Mouse (Mus musculus): Measurements from ENCODE around the gene Nr5a1.

The Nr5a1 gene

GRCm38 (mm10) chr2:38700177-38700576 lies 14.2 kb downstream of the Nr5a1 start:
- DNase-seq, result no peak

GRCm38 (mm10) chr2:38698623-38699022 lies 15.7 kb downstream of the Nr5a1 start:
- DNase-seq, result no peak

GRCm38 (mm10) chr2:38697128-38698120 lies 16.9 kb downstream of the Nr5a1 start:
- DNase-seq, result peak; percentile 49

GRCm38 (mm10) chr2:38695770-38696169 lies 18.6 kb downstream of the Nr5a1 start:
- DNase-seq, result peak; percentile 40

GRCm38 (mm10) chr2:38691542-38691941 lies 22.8 kb downstream of the Nr5a1 start:
- peak; percentile 62 for DNase-seq

- no peak for DNase-seq
These were observed 24.5 kb downstream of the Nr5a1 start for GRCm38 (mm10) chr2:38689881-38690280.

GRCm38 (mm10) chr2:38688791-38689520 lies 25.4 kb downstream of the Nr5a1 start:
- DNase-seq, result peak; percentile 90

- DNase-seq, result no peak
These were observed 28.6 kb downstream of the Nr5a1 start for GRCm38 (mm10) chr2:38685746-38686145.

- no peak for DNase-seq
These were observed 31.3 kb downstream of the Nr5a1 start for GRCm38 (mm10) chr2:38683083-38683482.

- DNase-seq, result no peak
These were observed 32.1 kb downstream of the Nr5a1 start for GRCm38 (mm10) chr2:38682209-38682608.

- no peak for DNase-seq
These were observed 35.4 kb downstream of the Nr5a1 start for GRCm38 (mm10) chr2:38678947-38679346.

GRCm38 (mm10) chr2:38675366-38675969 lies 38.9 kb downstream of the Nr5a1 start:
- DNase-seq, result peak; percentile 44

- DNase-seq, result no peak
These were observed 41.8 kb downstream of the Nr5a1 start for GRCm38 (mm10) chr2:38672496-38672895.

- peak; percentile 55 for DNase-seq
These were observed 45.4 kb downstream of the Nr5a1 start for GRCm38 (mm10) chr2:38668802-38669580.

- peak; percentile 45 for DNase-seq
These were observed 52.9 kb downstream of the Nr5a1 start for GRCm38 (mm10) chr2:38661398-38661797.

GRCm38 (mm10) chr2:38658338-38658836 lies 56.0 kb downstream of the Nr5a1 start:
- DNase-seq, result peak; percentile 86

GRCm38 (mm10) chr2:38653694-38654093 lies 60.6 kb downstream of the Nr5a1 start:
- DNase-seq, result peak; percentile 24

GRCm38 (mm10) chr2:38653293-38653619 lies 61.1 kb downstream of the Nr5a1 start:
- no peak for DNase-seq

GRCm38 (mm10) chr2:38652565-38653292 lies 61.6 kb downstream of the Nr5a1 start:
- no peak for DNase-seq

GRCm38 (mm10) chr2:38652098-38652497 lies 62.2 kb downstream of the Nr5a1 start:
- DNase-seq, result no peak

GRCm38 (mm10) chr2:38650340-38650739 lies 64.0 kb downstream of the Nr5a1 start:
- no peak for DNase-seq

- no peak for DNase-seq
These were observed 66.7 kb downstream of the Nr5a1 start for GRCm38 (mm10) chr2:38647661-38648060.

All from retina, postnatal 1 day (tissue).